Mouse (Mus musculus) thymus, adult 2 months (tissue): Measurements from ENCODE around the gene Aldh1a7. TPM values are rescaled to one million over a fixed set of nuclear protein-coding genes. Genes with fewer than 3 reads are reported as not detected.
"Not testable (repeated sequence)": the region's sequence is repeated elsewhere in the genome, so short reads cannot be mapped to it uniquely, and the experiment has no call there.

Source experiments
- DNase-seq: peaks from one replicate; pipeline ENCODE4 v3.0.0; 2021
- H3K27ac ChIP-seq: fragments of 200-500 bp; 2 replicates; pipeline ENCODE4 v1.5.1; 2012; ENCODE audit warnings: low read length, control low read depth; ENCODE audit not compliant: control insufficient read depth, insufficient read depth
- H3K27me3 ChIP-seq: fragments of 200-500 bp; 2 replicates; pipeline ENCODE4 v1.6.1; 2012; ENCODE audit warnings: mild to moderate bottlenecking, low read length, moderate library complexity, mixed read lengths; ENCODE audit not compliant: control insufficient read depth, insufficient read depth
- H3K36me3 ChIP-seq: fragments of 200-500 bp; 2 replicates; pipeline ENCODE4 v1.6.1; 2012; ENCODE audit warnings: mild to moderate bottlenecking, low read length, moderate library complexity; ENCODE audit not compliant: control insufficient read depth, insufficient read depth
- H3K4me1 ChIP-seq: fragments of 200-500 bp; replicated peaks from 2 replicates; pipeline ENCODE4 v1.6.1; 2012; ENCODE audit warnings: low read length; ENCODE audit not compliant: control insufficient read depth, insufficient read depth
- H3K4me3 ChIP-seq: fragments of 200-500 bp; 2 replicates; pipeline ENCODE4 v1.5.1; 2012; ENCODE audit warnings: mild to moderate bottlenecking, low read length, control low read depth, moderate library complexity; ENCODE audit not compliant: control insufficient read depth, insufficient read depth
- CTCF ChIP-seq: fragments of 200-500 bp; IDR thresholded peaks from 2 replicates; pipeline ENCODE4 v1.5.1; 2012; ENCODE audit warnings: mild to moderate bottlenecking, control low read depth, low read length, moderate library complexity, borderline replicate concordance; ENCODE audit not compliant: control insufficient read depth, poor library complexity, insufficient read depth; ENCODE audit errors: extremely low read depth
- POLR2A ChIP-seq: fragments of 200-500 bp; IDR thresholded peaks from 2 replicates; pipeline ENCODE4 v1.6.1; 2012; ENCODE audit warnings: mild to moderate bottlenecking, low read length, control low read depth, moderate library complexity; ENCODE audit not compliant: control insufficient read depth, poor library complexity, insufficient read depth; ENCODE audit errors: extremely low read depth
- WGBS: fragments of 180-500 bp; shearing (Covaris S2); methylation state at CpG from one replicate; pipeline ENCODE4 v1.1.7; 2018; 5-methylcytosine and 5-hydroxymethylcytosine counted together
- polyA plus RNA-seq: library from polyadenylated mRNA; depleted of rRNA; stranded (reverse); fragments of >200 nt; gene quantifications from 2 replicates; pipeline ENCODE4 v1.2.3, GENCODE M21; 2012; rRNA removed

Gene Aldh1a7
- polyA plus RNA-seq, 1 experiment: 1.1 TPM

- H3K36me3 ChIP-seq: no peaks in the 10 kb centered on the region
- DNase-seq: no peak
- H3K27ac ChIP-seq: no peak overlapping the region
- no peaks in the 10 kb centered on the region for H3K27me3 ChIP-seq
- WGBS: 39% methylated on average over 2 of the region's 2 CpGs
- H3K4me1 ChIP-seq: no peaks in the 10 kb centered on the region
- no peak overlapping the region for H3K4me3 ChIP-seq
- no peak for TF ChIP-seq CTCF
- no peak for TF ChIP-seq POLR2A
Observed at GRCm38 (mm10) chr19:20650008-20650407, 77.4 kb downstream of the Aldh1a7 start.

- H3K4me3 ChIP-seq, DNase-seq, H3K27ac ChIP-seq, H3K27me3 ChIP-seq, H3K4me1 ChIP-seq, H3K36me3 ChIP-seq: not testable (repeated sequence)
Observed at GRCm38 (mm10) chr19:20647496-20647895, 79.9 kb downstream of the Aldh1a7 start.

GRCm38 (mm10) chr19:20644346-20644745, 83.0 kb downstream of the Aldh1a7 start:
- Histone ChIP-seq H3K4me1 (no peaks in the 10 kb centered on the region), H3K27ac (no peak overlapping the region), H3K36me3 (no peaks in the 10 kb centered on the region), H3K4me3 (no peak overlapping the region), H3K27me3 (no peaks in the 10 kb centered on the region)
- 79% methylated on average over 3 of the region's 3 CpGs for WGBS
- TF ChIP-seq CTCF (no peak), POLR2A (no peak)
- no peak for DNase-seq

Other genes with a start within 250 kb of the Aldh1a7 start
- 1.8 and 2.6 TPM in 2 replicates for gene Aldh1a1, start 234.8 kb downstream of the Aldh1a7 start, polyA plus RNA-seq
- gene Tmc1, start 226.6 kb upstream of the Aldh1a7 start, polyA plus RNA-seq: 0.05 TPM in 2 replicates